Mouse (Mus musculus): ENCODE measurements at regions not wholly inside any gene's neighbourhood (a gene's known extent, or its start where the extent isn't known, plus 50 kb on each side); places are given as distances from the start of the nearest gene placed in this dataset.

DNA sequence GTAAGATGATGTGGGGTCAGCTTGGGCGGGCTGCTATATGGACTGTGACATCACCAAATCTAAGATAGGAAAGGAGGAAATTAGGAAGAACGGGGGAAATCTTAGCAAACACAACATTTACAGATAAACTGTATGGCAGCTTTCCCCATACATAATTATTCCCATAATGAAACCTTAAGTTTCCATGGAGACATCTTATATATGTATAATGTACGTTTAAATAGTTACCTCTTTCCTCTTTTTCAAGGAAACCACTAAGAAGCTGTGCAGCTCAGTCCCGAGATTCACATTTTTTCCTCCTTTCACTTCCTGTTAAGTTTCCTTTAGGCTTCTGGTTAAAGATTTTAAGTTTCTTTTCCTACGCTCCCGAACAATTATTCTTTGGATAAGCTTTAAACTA lies 175.1 kb upstream of the Thbs1 start:
- TF ChIP-seq TAL1 (conservative IDR thresholded peaks at IDR 0.05; ENCODE audit: low read depth, low read length), result no peak
- TF ChIP-seq GATA1 (IDR thresholded peaks at IDR 0.05; ENCODE audit: borderline replicate concordance, low read length), result no peak
- TF ChIP-seq CTCF (IDR thresholded peaks at IDR 0.05; ENCODE audit: low read depth, low read length), result no peak

Data from G1E (cell line).